Mouse (Mus musculus): ENCODE measurements around the gene Hpdl. TPM values are rescaled to one million over a fixed set of nuclear protein-coding genes. Genes with fewer than 3 reads are reported as not detected.

Gene Hpdl
- not detected in 2 replicates for total RNA-seq (2014; fragmentation: Nextera tagmentation)
- total RNA-seq (2017), result 0.06 TPM in 1 of 2 replicates, not detected in the other
- polyA plus RNA-seq (2012), result not detected in 2 replicates

DNA sequence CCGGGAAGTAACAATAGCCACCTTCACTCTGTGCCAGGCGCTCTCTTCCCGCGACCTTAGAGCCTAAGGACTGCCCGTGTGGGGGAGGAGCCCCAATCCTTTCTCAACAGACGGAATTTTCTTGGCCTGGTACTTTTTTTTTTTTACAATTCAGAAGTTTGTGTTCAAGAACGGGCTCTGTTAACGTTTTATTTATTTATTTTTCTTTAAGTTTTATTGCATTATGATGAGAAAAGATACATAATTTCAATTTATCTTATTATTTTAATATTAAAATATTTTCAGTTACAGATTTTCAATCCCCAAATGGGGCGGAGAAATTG, at the start of gene Hpdl:
TSS of gene Hpdl (minus strand) at position 14 of the 323 bp plus-strand sequence.
- Histone ChIP-seq H3K27me3 (ENCODE audit: insufficient read depth, low read length) (peaks cover 38% of the 10 kb centered on the region), H3K36me3 (replicated peaks) (peaks cover 22% of the 10 kb centered on the region), H3K9me3 (replicated peaks) (no peaks in the 10 kb centered on the region), H3K4me1 (ENCODE audit: insufficient read depth, low read depth, low read length) (peaks cover 5% of the 10 kb centered on the region), H3K4me3 (ENCODE audit: low read depth, low read length) (no peak within 1 kb of the TSS; the same call in 1 of the 2 replicates)
- ATAC-seq (ENCODE audit: extremely low read depth, insufficient number of reproducible peaks, low FRiP score, poor library complexity, severe bottlenecking), result no peak
- TF ChIP-seq GATA2 (IDR thresholded peaks at IDR 0.05; ENCODE audit: borderline replicate concordance, low read depth, low read length), result no peak
- no peak for TF ChIP-seq TAL1 (conservative IDR thresholded peaks at IDR 0.05; ENCODE audit: low read depth, low read length)
- TF ChIP-seq CTCF (IDR thresholded peaks at IDR 0.05; ENCODE audit: low read depth, low read length), result no peak
- no peak for TF ChIP-seq POLR2AphosphoS5 (IDR thresholded peaks at IDR 0.05; ENCODE audit: insufficient replicate concordance, low read depth, low read length)
- no peak for TF ChIP-seq GATA1 (IDR thresholded peaks at IDR 0.05; ENCODE audit: borderline replicate concordance, low read length)
- no peak for DNase-seq (ENCODE audit: low spot score)

DNA sequence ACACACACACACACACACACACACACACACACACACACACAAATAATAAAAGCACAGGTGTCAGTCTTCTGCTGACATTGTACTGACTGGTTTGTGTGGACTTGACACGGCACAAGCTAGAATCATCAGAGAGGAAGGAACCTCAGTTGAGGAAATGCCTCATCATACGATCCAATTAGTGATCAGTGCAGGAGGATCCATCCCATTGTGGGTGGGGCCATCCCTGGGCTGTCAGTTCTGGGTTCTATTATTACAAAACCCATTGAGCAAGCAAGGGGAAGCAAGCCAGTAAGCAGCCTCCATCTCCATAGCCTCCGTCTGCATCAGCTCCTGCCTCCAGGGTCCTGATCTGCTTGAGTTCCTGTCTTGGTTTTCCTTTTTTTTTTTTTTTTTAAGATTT, 48.4 kb upstream of the Hpdl start:
- Histone ChIP-seq H3K4me1 (ENCODE audit: insufficient read depth, low read depth, low read length) (no peaks in the 10 kb centered on the region), H3K27me3 (ENCODE audit: insufficient read depth, low read length) (peaks cover 14% of the 10 kb centered on the region; the same call in 1 of the 2 replicates), H3K9me3 (replicated peaks) (no peaks in the 10 kb centered on the region), H3K4me3 (ENCODE audit: low read depth, low read length) (no peak overlapping the region), H3K36me3 (replicated peaks) (no peaks in the 10 kb centered on the region)
- TF ChIP-seq CTCF (IDR thresholded peaks at IDR 0.05; ENCODE audit: low read depth, low read length), result no peak
- ATAC-seq (ENCODE audit: extremely low read depth, insufficient number of reproducible peaks, low FRiP score, poor library complexity, severe bottlenecking) (no peak), DNase-seq (ENCODE audit: low spot score) (no peak)

DNA sequence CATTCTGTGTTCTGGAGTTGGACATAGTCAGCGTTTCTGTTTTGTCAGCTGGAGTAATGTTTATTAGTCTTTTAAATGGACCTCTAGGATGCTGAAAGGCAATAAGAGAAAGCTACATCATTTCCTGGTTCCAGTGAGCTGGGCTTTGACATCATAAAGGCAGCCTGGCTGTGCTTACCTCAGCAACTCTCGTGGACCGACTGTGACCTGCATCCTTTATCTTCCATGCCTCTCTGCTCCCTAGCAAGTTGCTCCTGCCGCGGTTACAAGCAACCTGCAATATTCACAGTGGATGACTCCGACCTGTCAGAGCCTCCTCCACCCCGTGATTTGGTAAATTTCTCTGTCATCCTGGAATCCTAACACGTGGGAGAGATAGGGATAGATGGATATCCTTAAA, 40.5 kb upstream of the Hpdl start:
- Histone ChIP-seq H3K9me3 (replicated peaks) (no peaks in the 10 kb centered on the region), H3K4me1 (ENCODE audit: insufficient read depth, low read depth, low read length) (no peaks in the 10 kb centered on the region), H3K4me3 (ENCODE audit: low read depth, low read length) (no peak overlapping the region), H3K27me3 (ENCODE audit: insufficient read depth, low read length) (peaks cover 22% of the 10 kb centered on the region), H3K36me3 (replicated peaks) (no peaks in the 10 kb centered on the region)
- DNase-seq (ENCODE audit: low spot score) (no peak), ATAC-seq (ENCODE audit: extremely low read depth, insufficient number of reproducible peaks, low FRiP score, poor library complexity, severe bottlenecking) (no peak)
- TF ChIP-seq GATA1 (IDR thresholded peaks at IDR 0.05; ENCODE audit: borderline replicate concordance, low read length) (no peak), TAL1 (conservative IDR thresholded peaks at IDR 0.05; ENCODE audit: low read depth, low read length) (no peak), POLR2AphosphoS5 (IDR thresholded peaks at IDR 0.05; ENCODE audit: insufficient replicate concordance, low read depth, low read length) (no peak), CTCF (IDR thresholded peaks at IDR 0.05; ENCODE audit: low read depth, low read length) (no peak), GATA2 (IDR thresholded peaks at IDR 0.05; ENCODE audit: borderline replicate concordance, low read depth, low read length) (no peak)

DNA sequence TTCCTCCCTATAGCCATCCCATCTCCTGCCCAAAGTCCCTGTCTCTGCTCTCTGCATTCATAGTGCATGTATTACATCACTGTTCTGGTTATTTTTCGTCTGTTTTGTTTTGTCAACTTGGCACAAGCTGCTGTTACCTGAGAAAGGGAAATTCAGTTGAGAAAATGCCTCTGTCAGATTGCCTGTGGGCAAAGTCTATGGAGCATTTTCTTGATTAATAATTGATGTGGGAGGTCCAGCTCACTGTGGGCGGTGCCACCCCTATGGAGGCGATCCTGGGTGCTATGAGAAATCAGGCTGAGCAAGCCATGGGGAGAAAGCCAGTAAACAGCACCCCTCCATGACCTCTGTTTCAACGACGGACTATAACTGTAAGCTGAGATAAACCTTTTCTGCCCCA, 38.2 kb upstream of the Hpdl start:
- Histone ChIP-seq H3K27me3 (ENCODE audit: insufficient read depth, low read length) (peaks cover 21% of the 10 kb centered on the region), H3K9me3 (replicated peaks) (no peaks in the 10 kb centered on the region), H3K4me3 (ENCODE audit: low read depth, low read length) (no peak overlapping the region), H3K36me3 (replicated peaks) (no peaks in the 10 kb centered on the region), H3K4me1 (ENCODE audit: insufficient read depth, low read depth, low read length) (no peaks in the 10 kb centered on the region)
- DNase-seq (ENCODE audit: low spot score), result no peak
- TF ChIP-seq GATA2 (IDR thresholded peaks at IDR 0.05; ENCODE audit: borderline replicate concordance, low read depth, low read length), result no peak
- no peak for TF ChIP-seq POLR2AphosphoS5 (IDR thresholded peaks at IDR 0.05; ENCODE audit: insufficient replicate concordance, low read depth, low read length)
- no peak for TF ChIP-seq TAL1 (conservative IDR thresholded peaks at IDR 0.05; ENCODE audit: low read depth, low read length)
- no peak for TF ChIP-seq GATA1 (IDR thresholded peaks at IDR 0.05; ENCODE audit: borderline replicate concordance, low read length)
- no peak for TF ChIP-seq CTCF (IDR thresholded peaks at IDR 0.05; ENCODE audit: low read depth, low read length)
- no peak for ATAC-seq (ENCODE audit: extremely low read depth, insufficient number of reproducible peaks, low FRiP score, poor library complexity, severe bottlenecking)

DNA sequence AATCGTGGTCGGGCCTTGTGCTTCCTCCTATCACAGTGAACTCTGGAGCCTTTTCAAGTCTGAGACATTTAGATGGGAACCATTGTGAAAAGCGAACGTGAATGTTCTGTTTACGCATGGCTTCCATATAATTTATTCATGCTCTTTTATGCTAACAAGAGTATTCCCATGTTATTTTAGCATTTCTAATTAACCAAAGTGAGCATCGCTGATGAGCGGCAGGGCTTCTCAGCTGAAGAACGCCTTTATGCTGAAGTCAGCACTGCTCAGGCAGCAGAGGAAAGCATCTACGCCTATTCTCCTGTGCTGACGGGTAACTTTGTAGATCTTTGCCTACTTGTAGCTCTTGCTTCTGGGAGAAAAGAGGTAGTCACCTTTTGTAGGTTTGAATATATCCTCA, 35.7 kb upstream of the Hpdl start:
- Histone ChIP-seq H3K36me3 (replicated peaks) (no peaks in the 10 kb centered on the region), H3K9me3 (replicated peaks) (no peaks in the 10 kb centered on the region), H3K4me3 (ENCODE audit: low read depth, low read length) (no peak overlapping the region), H3K27me3 (ENCODE audit: insufficient read depth, low read length) (peaks cover 31% of the 10 kb centered on the region), H3K4me1 (ENCODE audit: insufficient read depth, low read depth, low read length) (no peaks in the 10 kb centered on the region)
- ATAC-seq (ENCODE audit: extremely low read depth, insufficient number of reproducible peaks, low FRiP score, poor library complexity, severe bottlenecking) (no peak), DNase-seq (ENCODE audit: low spot score) (no peak)
- no peak for TF ChIP-seq GATA2 (IDR thresholded peaks at IDR 0.05; ENCODE audit: borderline replicate concordance, low read depth, low read length)
- TF ChIP-seq TAL1 (conservative IDR thresholded peaks at IDR 0.05; ENCODE audit: low read depth, low read length), result no peak
- TF ChIP-seq GATA1 (IDR thresholded peaks at IDR 0.05; ENCODE audit: borderline replicate concordance, low read length), result no peak
- TF ChIP-seq POLR2AphosphoS5 (IDR thresholded peaks at IDR 0.05; ENCODE audit: insufficient replicate concordance, low read depth, low read length), result no peak
- no peak for TF ChIP-seq CTCF (IDR thresholded peaks at IDR 0.05; ENCODE audit: low read depth, low read length)

DNA sequence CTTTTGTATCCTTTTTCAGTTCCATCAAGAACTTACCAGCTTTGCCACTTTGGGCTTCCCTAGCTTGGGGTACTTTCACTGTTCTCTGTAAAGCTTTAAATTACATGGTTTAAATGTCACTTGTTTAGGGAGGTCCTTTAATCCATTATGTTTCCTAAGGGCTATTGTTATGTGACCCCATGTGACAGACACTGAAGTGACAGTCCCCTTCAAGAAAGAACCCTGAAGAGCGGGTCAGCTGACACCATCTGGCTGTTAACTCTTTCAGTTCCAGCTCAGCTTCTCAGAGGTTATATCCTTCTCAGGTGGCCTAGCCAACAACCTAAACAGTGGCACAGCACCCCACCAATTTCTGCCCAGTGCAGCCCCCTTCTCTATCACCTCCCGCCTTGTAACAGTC, 32.8 kb upstream of the Hpdl start:
- no peaks in the 10 kb centered on the region for H3K9me3 ChIP-seq (replicated peaks)

DNA sequence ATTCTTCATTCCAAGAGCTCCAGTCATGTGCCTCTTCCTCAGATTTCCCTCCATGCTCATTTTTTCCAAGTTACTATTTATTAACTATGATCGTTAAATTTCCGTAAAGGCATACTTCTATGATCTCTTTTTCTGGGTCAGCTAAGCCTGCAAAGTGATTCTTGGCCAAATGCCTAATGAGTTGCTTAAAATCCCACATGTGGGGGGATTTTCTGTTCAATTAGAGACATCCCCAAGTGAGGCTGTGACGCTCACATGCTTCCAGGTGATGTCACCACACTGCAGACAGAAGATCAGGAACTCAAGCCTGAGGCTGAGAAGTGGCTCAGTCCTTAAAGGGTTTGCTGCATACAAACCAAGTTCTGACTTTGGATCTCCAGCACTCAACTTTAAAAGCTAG, 28.4 kb upstream of the Hpdl start:
- no peak for DNase-seq (ENCODE audit: low spot score)

More for the DNA sequence above, 32.8 kb upstream of the Hpdl start:
- TF ChIP-seq CTCF (IDR thresholded peaks at IDR 0.05; ENCODE audit: low read depth, low read length), result no peak
- TF ChIP-seq GATA1 (IDR thresholded peaks at IDR 0.05; ENCODE audit: borderline replicate concordance, low read length), result no peak
- no peak for TF ChIP-seq GATA2 (IDR thresholded peaks at IDR 0.05; ENCODE audit: borderline replicate concordance, low read depth, low read length)
- no peak for TF ChIP-seq POLR2AphosphoS5 (IDR thresholded peaks at IDR 0.05; ENCODE audit: insufficient replicate concordance, low read depth, low read length)
- TF ChIP-seq TAL1 (conservative IDR thresholded peaks at IDR 0.05; ENCODE audit: low read depth, low read length), result no peak
- ATAC-seq (ENCODE audit: extremely low read depth, insufficient number of reproducible peaks, low FRiP score, poor library complexity, severe bottlenecking) (no peak), DNase-seq (ENCODE audit: low spot score) (no peak)
- Histone ChIP-seq H3K4me3 (ENCODE audit: low read depth, low read length) (no peak overlapping the region), H3K4me1 (ENCODE audit: insufficient read depth, low read depth, low read length) (no peaks in the 10 kb centered on the region), H3K27me3 (ENCODE audit: insufficient read depth, low read length) (peaks cover 26% of the 10 kb centered on the region), H3K36me3 (replicated peaks) (no peaks in the 10 kb centered on the region)

More for the DNA sequence above, 28.4 kb upstream of the Hpdl start:
- H3K36me3 ChIP-seq (replicated peaks), result no peaks in the 10 kb centered on the region
- H3K4me1 ChIP-seq (ENCODE audit: insufficient read depth, low read depth, low read length), result no peaks in the 10 kb centered on the region
- peaks cover 20% of the 10 kb centered on the region for H3K27me3 ChIP-seq (ENCODE audit: insufficient read depth, low read length)
- no peak for TF ChIP-seq CTCF (IDR thresholded peaks at IDR 0.05; ENCODE audit: low read depth, low read length)
- TF ChIP-seq GATA2 (IDR thresholded peaks at IDR 0.05; ENCODE audit: borderline replicate concordance, low read depth, low read length), result no peak
- TF ChIP-seq TAL1 (conservative IDR thresholded peaks at IDR 0.05; ENCODE audit: low read depth, low read length), result no peak
- TF ChIP-seq GATA1 (IDR thresholded peaks at IDR 0.05; ENCODE audit: borderline replicate concordance, low read length), result no peak
- TF ChIP-seq POLR2AphosphoS5 (IDR thresholded peaks at IDR 0.05; ENCODE audit: insufficient replicate concordance, low read depth, low read length), result no peak
- ATAC-seq (ENCODE audit: extremely low read depth, insufficient number of reproducible peaks, low FRiP score, poor library complexity, severe bottlenecking), result no peak
- H3K4me3 ChIP-seq (ENCODE audit: low read depth, low read length), result no peak overlapping the region
- no peaks in the 10 kb centered on the region for H3K9me3 ChIP-seq (replicated peaks)

All from G1E (cell line).